Comparison of ENCODE assay signal across 8 mouse cellular contexts in genomic region chr6:72544283-72544987, GRCm38 (mm10). TPM values are rescaled to one million over a fixed set of nuclear protein-coding genes. Genes with fewer than 3 reads are reported as not detected.
DNase-seq lines count a peak whose midpoint lies in the region; ATAC-seq and TF ChIP-seq lines count a peak whose summit lies in the region.

Gene Capg, plus strand, starts transcription at chr6:72544391.

- H3K4me1 ChIP-seq in forebrain, embryonic 14.5 days (ENCODE audit: control insufficient read depth, insufficient read depth, low read length) = no peaks in the 10 kb centered on the region
- no peaks in the 10 kb centered on the region for H3K4me1 ChIP-seq in hindbrain, embryonic 11.5 days (replicated peaks; ENCODE audit: control insufficient read depth, insufficient read depth, low read length)
- H3K4me1 ChIP-seq in limb, embryonic 15.5 days = peaks cover 21% of the 10 kb centered on the region

- 17% methylated on average over 23 of the region's 23 CpGs for WGBS in forebrain, embryonic 14.5 days
- WGBS in hindbrain, embryonic 11.5 days = 17% methylated on average over 23 of the region's 23 CpGs
- WGBS in limb, embryonic 15.5 days = 6% methylated on average over 23 of the region's 23 CpGs

- peaks cover 2% of the 10 kb centered on the region for H3K79me2 ChIP-seq in myocyte (ENCODE audit: control insufficient read depth, insufficient read depth)

- H3K27ac ChIP-seq in forebrain, embryonic 14.5 days (ENCODE audit: low read depth, low read length) = no peak within 1 kb of the TSS
- no peak within 1 kb of the TSS for H3K27ac ChIP-seq in hindbrain, embryonic 11.5 days (ENCODE audit: low read depth, low read length)
- H3K27ac ChIP-seq in limb, embryonic 15.5 days = peak within 1 kb of the TSS; percentile 81

- ATAC-seq in forebrain, embryonic 14.5 days = no peak
- no peak for ATAC-seq in hindbrain, embryonic 11.5 days (ENCODE audit: low FRiP score)
- no peak for ATAC-seq in limb, embryonic 15.5 days (ENCODE audit: insufficient number of reproducible peaks, low FRiP score, low TSS enrichment, low read depth)

- H3K4me3 ChIP-seq in forebrain, embryonic 14.5 days (ENCODE audit: low read depth, low read length) = no peak within 1 kb of the TSS
- no peak within 1 kb of the TSS for H3K4me3 ChIP-seq in hindbrain, embryonic 11.5 days (ENCODE audit: low read depth, low read length)
- peak within 1 kb of the TSS; percentile 37 for H3K4me3 ChIP-seq in limb, embryonic 15.5 days
- H3K4me3 ChIP-seq in myocyte = peak within 1 kb of the TSS; percentile 25

- no peaks in the 10 kb centered on the region for H3K9me3 ChIP-seq in forebrain, embryonic 14.5 days (replicated peaks; ENCODE audit: control insufficient read depth, low read length)
- H3K9me3 ChIP-seq in hindbrain, embryonic 11.5 days (ENCODE audit: control insufficient read depth, low read length) = no peaks in the 10 kb centered on the region
- H3K9me3 ChIP-seq in limb, embryonic 15.5 days = no peaks in the 10 kb centered on the region

- no peak within 1 kb of the TSS for H3ac ChIP-seq in myocyte (ENCODE audit: control insufficient read depth, insufficient read length)

- no peaks in the 10 kb centered on the region for H3K36me3 ChIP-seq in forebrain, embryonic 14.5 days (ENCODE audit: control insufficient read depth, insufficient read depth, low read length)
- H3K36me3 ChIP-seq in hindbrain, embryonic 11.5 days (ENCODE audit: control insufficient read depth, insufficient read depth, low read length) = no peaks in the 10 kb centered on the region
- H3K36me3 ChIP-seq in limb, embryonic 15.5 days = no peaks in the 10 kb centered on the region
- no peaks in the 10 kb centered on the region for H3K36me3 ChIP-seq in myocyte (ENCODE audit: control insufficient read depth, insufficient read depth)

- H3K9ac ChIP-seq in forebrain, embryonic 14.5 days (ENCODE audit: low read length) = no peak within 1 kb of the TSS
- 0 out of 2 replicates have a peak within 1 kb of the TSS, but pooled peaks have one; percentile 15 for H3K9ac ChIP-seq in hindbrain, embryonic 11.5 days (ENCODE audit: low read depth, low read length)
- H3K9ac ChIP-seq in limb, embryonic 15.5 days = 0 out of 2 replicates have a peak within 1 kb of the TSS, but pooled peaks have one; percentile 24

- 0 out of 2 replicates have a peak within 1 kb of the TSS, but pooled peaks have one; percentile 2 for H3K4me2 ChIP-seq in forebrain, embryonic 14.5 days (ENCODE audit: low read length)
- H3K4me2 ChIP-seq in hindbrain, embryonic 11.5 days (replicated peaks; ENCODE audit: low read depth, low read length) = peak within 1 kb of the TSS; percentile 17; the same call in 1 of the 2 replicates
- peak within 1 kb of the TSS; percentile 49 for H3K4me2 ChIP-seq in limb, embryonic 15.5 days
- peak within 1 kb of the TSS; percentile 70 for H3K4me2 ChIP-seq in myocyte (ENCODE audit: low read depth)

- H3K27me3 ChIP-seq in forebrain, embryonic 14.5 days (replicated peaks; ENCODE audit: control insufficient read depth, insufficient read depth, low read length) = no peaks in the 10 kb centered on the region
- peaks cover 2% of the 10 kb centered on the region; the same call in 1 of the 2 replicates for H3K27me3 ChIP-seq in hindbrain, embryonic 11.5 days (ENCODE audit: control insufficient read depth, insufficient read depth, low read length)
- no peaks in the 10 kb centered on the region for H3K27me3 ChIP-seq in limb, embryonic 15.5 days
- H3K27me3 ChIP-seq in myocyte (ENCODE audit: control insufficient read depth, insufficient read depth, insufficient read length) = no peaks in the 10 kb centered on the region

- no peak for TF ChIP-seq POLR2A in myocyte (IDR thresholded peaks at IDR 0.05; ENCODE audit: insufficient read length, low read depth)

- DNase-seq in 3T3-L1 (ENCODE audit: low read depth, low spot score) (peak; percentile 78), ZHBTc4 (ENCODE audit: low read depth, low spot score) (peak; percentile 65)
- no peak for DNase-seq in forebrain, embryonic 14.5 days (ENCODE audit: low spot score)
- no peak for DNase-seq in hindbrain, embryonic 11.5 days (ENCODE audit: low spot score)
- DNase-seq in thymus, postnatal 25 days = peak; percentile 68
- DNase-seq in right cerebral cortex, postnatal 25 days = no peak

TF ChIP-seq in myocyte, 11 proteins besides CTCF, POLR2A, EP300 and RAD21:
- TF ChIP-seq TCF12 (IDR thresholded peaks at IDR 0.05; ENCODE audit: insufficient read depth, poor library complexity, severe bottlenecking) (no peak), MYOD1 (IDR thresholded peaks at IDR 0.05; ENCODE audit: control insufficient read depth in 1 of 3, insufficient read length in 2 of 3, low read depth in 2 of 3) (no peak), TCF3 (IDR thresholded peaks at IDR 0.05; ENCODE audit: insufficient read length, low read depth) (no peak), POLR2AphosphoS2 (IDR thresholded peaks at IDR 0.05; ENCODE audit: insufficient read length, low read depth) (peak; percentile 17)
TF ChIP-seq in myocyte: peak in this region for 1.

RNA-seq across cellular contexts. Expression of gene Capg, which starts in this region (rescaled TPM):
- 6.0 and 6.3 TPM in 2 replicates for polyA plus RNA-seq in forebrain, embryonic 14.5 days (2014; fragmentation: Nextera tagmentation; extraction: Ambion mirVana)
- polyA plus RNA-seq in hindbrain, embryonic 11.5 days (2014; fragmentation: Nextera tagmentation; extraction: Ambion mirVana) = 10.4 TPM in 2 replicates
- polyA plus RNA-seq in limb, embryonic 15.5 days (2015; fragmentation: Nextera tagmentation; extraction: Ambion mirVana) = 123 and 127 TPM in 2 replicates
- polyA plus RNA-seq in myocyte (2012; fragmentation: generic; extraction: Trizol) = 394 TPM

Comparison
In these comparisons a context has a peak if more than half of its experiments do, and no peak if none do; other contexts are left out.
1. RNA of gene Capg (polyA plus RNA-seq): 394 TPM in myocyte (single experiment) and 123 to 127 TPM in limb, embryonic 15.5 days; 10.4 TPM in hindbrain, embryonic 11.5 days and 6.0 to 6.3 TPM in forebrain, embryonic 14.5 days; every median in the first group is over 10 times any median in the second.
2. DNase-seq: peak in 3T3-L1 (single experiment), ZHBTc4 (single experiment) and thymus, postnatal 25 days (single experiment); none in forebrain, embryonic 14.5 days (single experiment), hindbrain, embryonic 11.5 days (single experiment) and right cerebral cortex, postnatal 25 days (single experiment).
3. H3K4me2 ChIP-seq: peak in every context shown above with its lines; median percentile 70 in myocyte; 49 in limb, embryonic 15.5 days; 17 in hindbrain, embryonic 11.5 days; 2 in forebrain, embryonic 14.5 days.
4. H3K4me3 ChIP-seq: peak in limb, embryonic 15.5 days (single experiment) and myocyte (single experiment); none in forebrain, embryonic 14.5 days (single experiment) and hindbrain, embryonic 11.5 days (single experiment).